Mouse (Mus musculus) liver, embryonic 16.5 days (tissue): ENCODE data around the gene Trim52. TPM values are rescaled to one million over a fixed set of nuclear protein-coding genes. Genes with fewer than 3 reads are reported as not detected.

Source experiments
- ATAC-seq: fragments of 200-750 bp; cut with Nextera tagmentation; 2 replicates; pipeline ENCODE4 v1.8.0; 2017; ENCODE audit warnings: low read depth, mild to moderate bottlenecking, moderate number of reproducible peaks, moderate library complexity
- H3K27ac ChIP-seq: fragments of 300-500 bp; sonication (generic); 2 replicates; pipeline ENCODE4 v1.5.1; 2014; ENCODE audit warnings: mild to moderate bottlenecking, low read length
- H3K27me3 ChIP-seq: fragments of 300-500 bp; sonication (generic); 2 replicates; pipeline ENCODE4 v1.6.1; 2014; ENCODE audit warnings: low read depth, low read length, mixed read lengths; ENCODE audit not compliant: control insufficient read depth, insufficient read depth
- H3K36me3 ChIP-seq: fragments of 300-500 bp; sonication (generic); 2 replicates; pipeline ENCODE4 v1.6.1; 2014; ENCODE audit warnings: mild to moderate bottlenecking; ENCODE audit not compliant: control insufficient read depth, insufficient read depth
- H3K4me1 ChIP-seq: fragments of 300-500 bp; sonication (generic); 2 replicates; pipeline ENCODE4 v1.6.1; 2014; ENCODE audit warnings: low read depth, low read length, mixed read lengths; ENCODE audit not compliant: control insufficient read depth
- H3K4me2 ChIP-seq: fragments of 300-500 bp; sonication (generic); 2 replicates; pipeline ENCODE4 v1.6.1; 2014; ENCODE audit warnings: low read depth, low read length, mixed read lengths
- H3K4me3 ChIP-seq: fragments of 300-500 bp; sonication (generic); 2 replicates; pipeline ENCODE4 v1.5.1; 2014; ENCODE audit warnings: low read depth, mild to moderate bottlenecking, low read length
- H3K9ac ChIP-seq: fragments of 300-500 bp; sonication (generic); 2 replicates; pipeline ENCODE4 v1.6.1; 2014; ENCODE audit warnings: low read depth, low read length
- H3K9me3 ChIP-seq: fragments of 300-500 bp; sonication (generic); replicated peaks from 2 replicates; pipeline ENCODE4 v1.6.1; 2016; ENCODE audit warnings: low read length; ENCODE audit not compliant: control insufficient read depth
- WGBS: fragments of 180-500 bp; shearing (Covaris S2); extraction: QIAGEN DNeasy Blood & Tissue Kit; methylation state at CpG from one replicate; pipeline ENCODE4 v1.1.7; 2014; ENCODE audit not compliant: insufficient replicate concordance; 5-methylcytosine and 5-hydroxymethylcytosine counted together
- polyA plus RNA-seq: library from polyadenylated mRNA; unstranded; fragments of >200 nt; fragmentation: Nextera tagmentation; extraction: Ambion mirVana; gene quantifications from 2 replicates; pipeline ENCODE4 v1.2.1, GENCODE M21; 2015

Trim52 gene
- not detected in 2 replicates for polyA plus RNA-seq

- Histone ChIP-seq H3K36me3 (no peaks in the 10 kb centered on the region), H3K4me3 (no peak within 1 kb of the TSS), H3K9me3 (no peaks in the 10 kb centered on the region), H3K9ac (no peak within 1 kb of the TSS), H3K27ac (no peak within 1 kb of the TSS), H3K27me3 (no peaks in the 10 kb centered on the region), H3K4me2 (no peak within 1 kb of the TSS), H3K4me1 (no peaks in the 10 kb centered on the region)
- 88% methylated on average over 21 of the region's 21 CpGs for WGBS
- no peak for ATAC-seq
Measured at GRCm38 (mm10) chr14:106105980-106106379, at the start of gene Trim52. Gene Trim52 (plus strand): TSS chr14:106106198.

- H3K36me3 ChIP-seq: no peaks in the 10 kb centered on the region
- H3K27me3 ChIP-seq: no peaks in the 10 kb centered on the region
- no peaks in the 10 kb centered on the region for H3K4me1 ChIP-seq
- no peak for ATAC-seq
- H3K4me2 ChIP-seq: no peak overlapping the region
- H3K9me3 ChIP-seq: no peaks in the 10 kb centered on the region
- no peak overlapping the region for H3K27ac ChIP-seq
- 43% methylated on average over 1 of the region's 1 CpGs for WGBS
- no peak overlapping the region for H3K4me3 ChIP-seq
- no peak overlapping the region for H3K9ac ChIP-seq
Measured at GRCm38 (mm10) chr14:106072608-106073007, 33.4 kb upstream of the Trim52 start.

- WGBS: 53% methylated on average over 3 of the region's 3 CpGs
- no peaks in the 10 kb centered on the region for H3K9me3 ChIP-seq
- H3K27ac ChIP-seq: no peak overlapping the region
- H3K4me2 ChIP-seq: no peak overlapping the region
- no peaks in the 10 kb centered on the region for H3K4me1 ChIP-seq
- H3K4me3 ChIP-seq: no peak overlapping the region
- no peaks in the 10 kb centered on the region for H3K27me3 ChIP-seq
- no peak for ATAC-seq
- no peaks in the 10 kb centered on the region for H3K36me3 ChIP-seq
- H3K9ac ChIP-seq: no peak overlapping the region
Measured at GRCm38 (mm10) chr14:106075181-106076064, 30.6 kb upstream of the Trim52 start.

- ATAC-seq: no peak
- WGBS: 49% methylated on average over 13 of the region's 13 CpGs
- Histone ChIP-seq H3K27me3 (no peaks in the 10 kb centered on the region), H3K4me3 (no peak overlapping the region), H3K9ac (no peak overlapping the region), H3K27ac (no peak overlapping the region), H3K4me1 (no peaks in the 10 kb centered on the region), H3K9me3 (no peaks in the 10 kb centered on the region), H3K36me3 (no peaks in the 10 kb centered on the region), H3K4me2 (no peak overlapping the region)
Measured at GRCm38 (mm10) chr14:106088480-106089037, 17.4 kb upstream of the Trim52 start.

GRCm38 (mm10) chr14:106096816-106097215, 9.2 kb upstream of the Trim52 start:
- Histone ChIP-seq H3K9ac (no peak overlapping the region), H3K27me3 (no peaks in the 10 kb centered on the region), H3K36me3 (no peaks in the 10 kb centered on the region), H3K27ac (no peak overlapping the region), H3K4me1 (no peaks in the 10 kb centered on the region), H3K4me3 (no peak overlapping the region), H3K9me3 (no peaks in the 10 kb centered on the region), H3K4me2 (no peak overlapping the region)
- 59% methylated on average over 4 of the region's 4 CpGs for WGBS
- ATAC-seq: no peak

GRCm38 (mm10) chr14:106100858-106101257, 5.1 kb upstream of the Trim52 start:
- H3K4me1 ChIP-seq: no peaks in the 10 kb centered on the region
- H3K27ac ChIP-seq: no peak overlapping the region
- ATAC-seq: no peak
- H3K9me3 ChIP-seq: no peaks in the 10 kb centered on the region
- no peak overlapping the region for H3K4me3 ChIP-seq
- WGBS: 77% methylated on average over 14 of the region's 14 CpGs
- H3K4me2 ChIP-seq: no peak overlapping the region
- no peak overlapping the region for H3K9ac ChIP-seq
- no peaks in the 10 kb centered on the region for H3K36me3 ChIP-seq
- H3K27me3 ChIP-seq: no peaks in the 10 kb centered on the region

GRCm38 (mm10) chr14:106106425-106106824, 427 bp downstream of the Trim52 start:
- Histone ChIP-seq H3K36me3 (no peaks in the 10 kb centered on the region), H3K4me1 (no peaks in the 10 kb centered on the region), H3K4me3 (no peak overlapping the region), H3K9ac (no peak overlapping the region), H3K27ac (no peak overlapping the region), H3K4me2 (no peak overlapping the region), H3K9me3 (no peaks in the 10 kb centered on the region), H3K27me3 (no peaks in the 10 kb centered on the region)
- 84% methylated on average over 22 of the region's 22 CpGs for WGBS
- no peak for ATAC-seq

GRCm38 (mm10) chr14:106119371-106119770, 13.4 kb downstream of the Trim52 start:
- WGBS: 42% methylated on average over 2 of the region's 2 CpGs
- no peak overlapping the region for H3K4me2 ChIP-seq
- no peaks in the 10 kb centered on the region for H3K4me1 ChIP-seq
- H3K9me3 ChIP-seq: no peaks in the 10 kb centered on the region
- no peak for ATAC-seq
- H3K27me3 ChIP-seq: no peaks in the 10 kb centered on the region
- H3K36me3 ChIP-seq: no peaks in the 10 kb centered on the region
- no peak overlapping the region for H3K9ac ChIP-seq
- H3K4me3 ChIP-seq: no peak overlapping the region
- no peak overlapping the region for H3K27ac ChIP-seq

- ATAC-seq: no peak
- no peaks in the 10 kb centered on the region for H3K36me3 ChIP-seq
Measured at GRCm38 (mm10) chr14:106136272-106136671, 30.3 kb downstream of the Trim52 start.

More at GRCm38 (mm10) chr14:106136272-106136671, 30.3 kb downstream of the Trim52 start:
- no peaks in the 10 kb centered on the region for H3K27me3 ChIP-seq
- H3K4me3 ChIP-seq: no peak overlapping the region
- no peaks in the 10 kb centered on the region for H3K9me3 ChIP-seq
- H3K4me2 ChIP-seq: no peak overlapping the region
- H3K4me1 ChIP-seq: no peaks in the 10 kb centered on the region
- no peak overlapping the region for H3K9ac ChIP-seq
- no peak overlapping the region for H3K27ac ChIP-seq
